Mouse (Mus musculus) heart, adult 2 months (tissue): ENCODE results near the gene Igf2bp3.

Source experiments
- CTCF ChIP-seq: fragments of 200-600 bp; IDR thresholded peaks from 2 replicates; pipeline ENCODE4 v1.8.1; 2022; ENCODE audit warnings: antibody characterized with exemption, mild to moderate bottlenecking, moderate library complexity
- EP300 ChIP-seq: fragments of 200-500 bp; IDR thresholded peaks from 2 replicates; pipeline ENCODE4 v1.6.1; 2011; ENCODE audit warnings: low read depth, low read length, control low read depth; ENCODE audit not compliant: insufficient read depth
- POLR2A ChIP-seq: fragments of 200-500 bp; IDR thresholded peaks from 2 replicates; pipeline ENCODE4 v1.6.1; 2011; ENCODE audit warnings: mild to moderate bottlenecking, low read depth, low read length, control low read depth; ENCODE audit not compliant: insufficient read depth

DNA sequence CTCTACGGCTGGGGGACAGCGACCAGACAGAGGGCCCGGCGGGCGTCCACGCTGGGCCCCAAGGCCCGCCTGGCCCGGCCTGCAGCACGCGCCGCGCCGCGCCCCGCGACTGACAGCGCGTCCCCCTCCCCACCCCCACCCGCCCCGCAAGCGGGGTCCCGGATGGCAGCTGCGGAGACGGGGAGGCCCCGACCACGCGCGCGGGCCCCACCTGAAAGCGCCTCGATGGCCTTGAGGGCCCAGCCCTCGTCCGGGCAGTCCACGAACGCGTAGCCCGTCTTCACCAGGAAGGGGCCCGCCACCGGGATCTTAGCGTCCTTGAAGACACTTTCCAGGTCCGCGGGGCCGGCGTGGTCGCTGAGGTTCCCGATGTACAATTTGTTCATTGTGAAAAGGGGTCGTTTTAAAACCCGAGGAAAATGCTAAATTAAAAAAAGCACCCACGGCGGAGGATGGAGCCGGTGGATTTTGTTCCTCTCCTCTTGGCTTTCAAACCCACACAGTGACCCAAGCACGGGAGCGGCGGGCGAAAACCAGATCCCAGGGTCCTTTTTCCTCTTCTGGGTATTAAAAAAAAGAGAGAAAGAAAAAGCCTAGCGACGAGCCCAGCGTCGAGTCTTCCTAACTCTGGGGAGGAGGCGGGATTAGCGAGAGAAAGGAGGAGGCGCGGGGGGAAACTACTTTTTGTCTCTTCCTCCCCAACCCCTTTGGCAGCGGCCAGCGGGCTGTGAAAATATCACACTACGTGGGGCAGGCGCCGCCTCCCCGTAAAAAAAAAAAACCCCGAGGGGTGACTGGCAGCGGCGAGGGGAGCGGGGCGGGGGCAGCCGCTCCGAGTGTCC, 450 bp downstream of the Igf2bp3 start:
- no peak for TF ChIP-seq POLR2A
- no peak for TF ChIP-seq EP300
- no peak for TF ChIP-seq CTCF
